ENCODE assay signal across 8 mouse cellular contexts in genomic region chr9:65695646-65696045, GRCm38 (mm10). TPM values are rescaled to one million over a fixed set of nuclear protein-coding genes. Genes with fewer than 3 reads are reported as not detected.
DNase-seq lines count a peak whose midpoint lies in the region; ATAC-seq lines count a peak whose summit lies in the region.

No protein-coding gene starts in this region.

- H3K4me2 ChIP-seq in lung, embryonic 16.5 days (ENCODE audit: low read depth, low read length) = no peak overlapping the region

- H3K9ac ChIP-seq in lung, embryonic 16.5 days (ENCODE audit: low read length) = no peak overlapping the region

- no peaks in the 10 kb centered on the region for H3K27me3 ChIP-seq in heart, embryonic 10.5 days (ENCODE audit: insufficient read depth, poor library complexity, severe bottlenecking)
- no peaks in the 10 kb centered on the region for H3K27me3 ChIP-seq in lung, embryonic 16.5 days (ENCODE audit: control insufficient read depth, insufficient read depth, low read depth, low read length)

- DNase-seq in heart, adult 11 months = peak; percentile 94
- DNase-seq in heart, embryonic 10.5 days (ENCODE audit: low spot score) = no peak
- peak; percentile 68 for DNase-seq in MN1 (ENCODE audit: low spot score)
- peak; percentile 30 to 36 for DNase-seq in kidney, adult 8-10 months
- no peak for DNase-seq in thymus, postnatal 0 days (ENCODE audit: low spot score)
- DNase-seq in spleen, postnatal 10 days (ENCODE audit: low spot score in 2 of 2) = no peak

- no peak overlapping the region for H3K4me3 ChIP-seq in heart, embryonic 10.5 days
- no peak overlapping the region for H3K4me3 ChIP-seq in lung, embryonic 16.5 days (ENCODE audit: low read length)

- peak; percentile 40; the same call in 1 of the 2 replicates for ATAC-seq in common myeloid progenitor, adult 5-6 weeks (replicated peaks; ENCODE audit: low read depth, poor library complexity, severe bottlenecking)
- ATAC-seq in lung, embryonic 16.5 days (ENCODE audit: low read depth) = peak; percentile 87

- no peaks in the 10 kb centered on the region for H3K9me3 ChIP-seq in heart, embryonic 10.5 days
- no peaks in the 10 kb centered on the region for H3K9me3 ChIP-seq in lung, embryonic 16.5 days (ENCODE audit: control insufficient read depth, low read length)

- peaks cover 83% of the 10 kb centered on the region for H3K36me3 ChIP-seq in heart, embryonic 10.5 days
- peaks cover 28% of the 10 kb centered on the region for H3K36me3 ChIP-seq in lung, embryonic 16.5 days (ENCODE audit: control insufficient read depth, insufficient read depth, low read length)

- H3K27ac ChIP-seq in heart, embryonic 10.5 days = no peak overlapping the region
- peak overlapping the region; percentile 71 for H3K27ac ChIP-seq in lung, embryonic 16.5 days (ENCODE audit: low read length)

- H3K4me1 ChIP-seq in heart, embryonic 10.5 days = peaks cover 19% of the 10 kb centered on the region; the same call in 1 of the 2 replicates
- peaks cover 10% of the 10 kb centered on the region for H3K4me1 ChIP-seq in lung, embryonic 16.5 days (replicated peaks; ENCODE audit: control insufficient read depth, insufficient read depth, low read length)

- WGBS in heart, embryonic 10.5 days = 71% methylated on average over 3 of the region's 3 CpGs
- 54% methylated on average over 3 of the region's 3 CpGs for WGBS in lung, embryonic 16.5 days

RNA-seq across cellular contexts. Expression of gene Oaz2, which starts 27.8 kb away (rescaled TPM):
- 268 and 288 TPM in 2 replicates for polyA plus RNA-seq in heart, embryonic 10.5 days (2016; fragmentation: Nextera tagmentation; extraction: Ambion mirVana)
- 40.1 and 45.3 TPM in 2 replicates for total RNA-seq in common myeloid progenitor, adult 5-6 weeks (2017)
- 455 and 472 TPM in 2 replicates for polyA plus RNA-seq in lung, embryonic 16.5 days (2015; fragmentation: Nextera tagmentation; extraction: Ambion mirVana)
- polyA plus RNA-seq in thymus, postnatal 0 days (2015; fragmentation: Nextera tagmentation; extraction: Ambion mirVana) = 113 and 118 TPM in 2 replicates

Comparison
In these comparisons a context has a peak if more than half of its experiments do, and no peak if none do; other contexts are left out.
1. DNase-seq: peak in heart, adult 11 months (single experiment), MN1 (single experiment) and kidney, adult 8-10 months (2 of 2); none in heart, embryonic 10.5 days (single experiment), thymus, postnatal 0 days (single experiment) and spleen, postnatal 10 days (0 of 2).